Mouse (Mus musculus) kidney, embryonic 16.5 days (tissue): ENCODE measurements around the gene Bloc1s5. TPM values are rescaled to one million over a fixed set of nuclear protein-coding genes. Genes with fewer than 3 reads are reported as not detected.

ENCODE experiments used
- ATAC-seq: fragments of 200-750 bp; cut with Nextera tagmentation; 2 replicates; pipeline ENCODE4 v1.8.0; 2017; ENCODE audit warnings: moderate TSS enrichment; ENCODE audit not compliant: low FRiP score, low TSS enrichment
- H3K27ac ChIP-seq: fragments of 300-500 bp; sonication (generic); 2 replicates; pipeline ENCODE4 v1.5.1; 2014; ENCODE audit warnings: low read length
- H3K27me3 ChIP-seq: fragments of 300-500 bp; sonication (generic); 2 replicates; pipeline ENCODE4 v1.6.1; 2014; ENCODE audit warnings: low read length, control low read depth, mixed read lengths; ENCODE audit not compliant: insufficient read depth
- H3K36me3 ChIP-seq: fragments of 300-500 bp; sonication (generic); 2 replicates; pipeline ENCODE4 v1.6.1; 2014; ENCODE audit warnings: low read length, control low read depth, mixed read lengths; ENCODE audit not compliant: insufficient read depth
- H3K4me1 ChIP-seq: fragments of 300-500 bp; sonication (generic); 2 replicates; pipeline ENCODE4 v1.6.1; 2014; ENCODE audit warnings: low read length, control low read depth, mixed read lengths; ENCODE audit not compliant: insufficient read depth
- H3K4me2 ChIP-seq: fragments of 300-500 bp; sonication (generic); replicated peaks from 2 replicates; pipeline ENCODE4 v1.6.1; 2014; ENCODE audit warnings: low read depth, low read length
- H3K4me3 ChIP-seq: fragments of 300-500 bp; sonication (generic); 2 replicates; pipeline ENCODE4 v1.5.1; 2014; ENCODE audit warnings: mild to moderate bottlenecking, low read length
- H3K9ac ChIP-seq: fragments of 300-500 bp; sonication (generic); replicated peaks from 2 replicates; pipeline ENCODE4 v1.6.1; 2014; ENCODE audit warnings: low read length
- H3K9me3 ChIP-seq: fragments of 300-500 bp; sonication (generic); 2 replicates; pipeline ENCODE4 v1.6.1; 2016; ENCODE audit warnings: low read length, control low read depth
- WGBS: fragments of 180-500 bp; shearing (Covaris S2); extraction: QIAGEN DNeasy Blood & Tissue Kit; methylation state at CpG from one replicate; pipeline ENCODE4 v1.1.7; 2014; 5-methylcytosine and 5-hydroxymethylcytosine counted together
- polyA plus RNA-seq: library from polyadenylated mRNA; unstranded; fragments of >200 nt; fragmentation: Nextera tagmentation; extraction: Ambion mirVana; gene quantifications from 2 replicates; pipeline ENCODE4 v1.2.1, GENCODE M21; 2015

Gene Bloc1s5
- polyA plus RNA-seq, 1 experiment from 2014 or later: 24.0 TPM

DNA sequence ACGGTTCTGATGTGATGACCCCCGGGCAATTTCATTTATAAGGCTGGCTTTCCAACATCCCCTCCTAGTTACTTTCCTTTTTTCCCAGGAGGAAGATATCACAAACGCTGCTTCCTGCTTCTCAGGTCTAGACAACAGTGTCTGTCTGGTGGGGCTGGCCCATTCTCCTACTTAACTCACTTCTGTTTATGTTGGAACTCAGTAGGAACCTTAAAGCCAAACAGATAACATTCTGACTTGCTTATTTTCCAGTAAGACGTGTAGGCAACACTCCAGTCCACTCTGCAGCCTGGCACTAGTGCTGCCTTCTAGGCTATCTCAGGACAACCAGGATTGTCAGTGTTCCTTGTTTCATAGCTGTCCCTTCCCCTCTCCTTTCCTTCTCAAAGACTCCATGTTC is 14.2 kb upstream of the Bloc1s5 start:
- Histone ChIP-seq H3K27ac (no peak overlapping the region), H3K4me3 (no peak overlapping the region), H3K4me1 (no peaks in the 10 kb centered on the region), H3K27me3 (no peaks in the 10 kb centered on the region), H3K4me2 (no peak overlapping the region), H3K36me3 (peaks cover 64% of the 10 kb centered on the region), H3K9ac (no peak overlapping the region), H3K9me3 (no peaks in the 10 kb centered on the region)
- ATAC-seq: no peak
- WGBS: 79% methylated on average over 4 of the region's 4 CpGs

DNA sequence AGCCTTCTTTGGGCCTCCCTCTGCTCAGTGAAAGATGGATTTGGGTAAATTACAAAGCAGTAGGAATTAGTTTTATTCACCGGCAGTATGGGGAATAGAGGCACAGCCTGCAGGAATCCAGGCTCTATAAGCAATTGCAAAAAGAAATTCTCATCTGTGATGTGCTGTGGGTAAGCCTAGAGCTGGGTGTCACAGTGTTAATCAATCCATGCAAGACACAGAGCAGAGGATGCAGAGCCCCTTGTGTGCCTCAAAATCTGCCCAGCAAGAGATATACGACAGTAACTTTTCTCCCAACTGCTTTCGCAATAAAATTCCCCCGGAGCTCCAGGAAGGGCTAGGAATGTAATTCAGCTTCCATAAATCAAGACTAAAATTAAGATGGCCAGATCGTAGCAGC is 6.5 kb upstream of the Bloc1s5 start:
- Histone ChIP-seq H3K9ac (no peak overlapping the region), H3K4me3 (no peak overlapping the region), H3K27me3 (no peaks in the 10 kb centered on the region), H3K36me3 (peaks cover 22% of the 10 kb centered on the region), H3K4me1 (no peaks in the 10 kb centered on the region), H3K9me3 (no peaks in the 10 kb centered on the region), H3K27ac (no peak overlapping the region), H3K4me2 (no peak overlapping the region)
- no peak for ATAC-seq
- WGBS: 33% methylated on average over 5 of the region's 5 CpGs

DNA sequence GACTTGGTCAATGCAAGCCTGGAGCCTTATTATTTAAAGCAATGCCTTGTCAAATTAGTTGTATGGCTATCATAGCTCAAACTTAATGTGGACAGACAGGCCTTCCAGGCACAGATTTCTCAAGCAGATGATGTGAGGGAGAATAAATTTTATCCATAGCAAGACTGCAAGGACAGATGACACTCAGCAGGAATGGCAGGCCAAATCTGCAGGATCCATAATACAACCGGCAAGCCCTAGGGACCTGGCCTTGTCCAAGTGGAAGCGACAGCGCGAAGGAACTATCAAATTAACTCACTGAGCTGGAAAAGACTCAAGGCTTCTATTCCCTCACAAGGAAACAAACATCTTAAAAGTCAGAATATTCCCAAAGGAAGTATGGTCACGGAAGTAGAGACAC is 6.1 kb upstream of the Bloc1s5 start:
- no peak overlapping the region for H3K9ac ChIP-seq
- no peaks in the 10 kb centered on the region for H3K27me3 ChIP-seq
- no peak overlapping the region for H3K27ac ChIP-seq
- no peak overlapping the region for H3K4me2 ChIP-seq
- H3K4me1 ChIP-seq: no peaks in the 10 kb centered on the region
- H3K36me3 ChIP-seq: peaks cover 22% of the 10 kb centered on the region
- WGBS: 79% methylated on average over 5 of the region's 5 CpGs
- H3K4me3 ChIP-seq: no peak overlapping the region
- no peak for ATAC-seq
- no peaks in the 10 kb centered on the region for H3K9me3 ChIP-seq

DNA sequence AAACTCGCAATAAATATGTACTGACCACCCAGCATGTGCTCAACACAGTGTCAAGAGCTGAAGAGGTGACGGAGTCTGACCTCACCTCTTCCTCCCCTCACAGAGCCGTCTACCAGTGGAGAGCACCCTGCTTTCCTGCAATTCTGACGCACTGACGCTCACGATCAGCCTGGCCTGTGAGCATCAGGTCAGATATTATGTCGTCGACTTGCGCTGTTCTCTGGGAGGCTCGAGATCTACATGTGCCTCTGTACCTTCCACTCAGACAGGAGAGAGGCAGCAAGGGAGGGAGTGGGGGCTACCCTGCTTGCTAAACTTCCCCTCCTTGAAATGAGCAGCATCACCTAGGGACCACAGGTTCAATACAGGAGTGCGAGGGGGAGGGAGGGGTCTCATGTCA is 3.8 kb upstream of the Bloc1s5 start:
- WGBS: 68% methylated on average over 11 of the region's 11 CpGs
- Histone ChIP-seq H3K4me3 (no peak overlapping the region), H3K9ac (no peak overlapping the region), H3K4me2 (no peak overlapping the region), H3K9me3 (no peaks in the 10 kb centered on the region), H3K27me3 (no peaks in the 10 kb centered on the region), H3K27ac (no peak overlapping the region), H3K36me3 (peaks cover 4% of the 10 kb centered on the region), H3K4me1 (peaks cover 9% of the 10 kb centered on the region)
- no peak for ATAC-seq

DNA sequence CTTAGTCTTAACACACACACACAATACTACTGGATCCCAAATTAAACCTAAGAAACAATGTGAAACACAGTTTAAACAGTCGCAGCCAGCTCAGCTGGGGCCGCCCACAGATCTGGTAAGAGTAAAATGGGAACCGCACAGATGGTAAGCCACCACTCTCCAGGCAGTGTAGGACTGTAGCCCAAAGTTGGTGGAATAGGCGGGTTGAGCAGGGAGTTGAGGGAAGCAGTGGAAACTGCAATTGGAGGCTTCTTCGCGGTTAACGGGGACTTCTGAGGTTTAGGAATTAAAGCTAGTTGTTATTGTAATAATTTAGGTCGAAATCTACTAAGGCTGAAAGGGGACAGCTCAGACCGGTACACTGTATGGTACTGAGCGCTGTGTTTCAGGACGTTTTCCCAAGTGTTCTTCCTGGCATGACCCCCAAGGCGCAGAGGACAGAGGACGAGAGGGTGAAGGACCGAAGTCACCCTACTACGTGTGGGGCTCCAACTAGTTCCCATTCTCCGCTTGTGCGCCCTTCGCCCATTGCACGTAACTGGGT is 581 bp downstream of the Bloc1s5 start:
- Histone ChIP-seq H3K4me3 (peak overlapping the region; percentile 86), H3K4me2 (peak overlapping the region; percentile 76), H3K9me3 (no peaks in the 10 kb centered on the region), H3K36me3 (peaks cover under 1% of the 10 kb centered on the region; the same call in 1 of the 2 replicates), H3K27me3 (no peaks in the 10 kb centered on the region), H3K9ac (peak overlapping the region; percentile 82), H3K4me1 (peaks cover 9% of the 10 kb centered on the region), H3K27ac (peak overlapping the region; percentile 73)
- under 1% methylated on average over 19 of the region's 19 CpGs for WGBS
- ATAC-seq: peak; percentile 82

DNA sequence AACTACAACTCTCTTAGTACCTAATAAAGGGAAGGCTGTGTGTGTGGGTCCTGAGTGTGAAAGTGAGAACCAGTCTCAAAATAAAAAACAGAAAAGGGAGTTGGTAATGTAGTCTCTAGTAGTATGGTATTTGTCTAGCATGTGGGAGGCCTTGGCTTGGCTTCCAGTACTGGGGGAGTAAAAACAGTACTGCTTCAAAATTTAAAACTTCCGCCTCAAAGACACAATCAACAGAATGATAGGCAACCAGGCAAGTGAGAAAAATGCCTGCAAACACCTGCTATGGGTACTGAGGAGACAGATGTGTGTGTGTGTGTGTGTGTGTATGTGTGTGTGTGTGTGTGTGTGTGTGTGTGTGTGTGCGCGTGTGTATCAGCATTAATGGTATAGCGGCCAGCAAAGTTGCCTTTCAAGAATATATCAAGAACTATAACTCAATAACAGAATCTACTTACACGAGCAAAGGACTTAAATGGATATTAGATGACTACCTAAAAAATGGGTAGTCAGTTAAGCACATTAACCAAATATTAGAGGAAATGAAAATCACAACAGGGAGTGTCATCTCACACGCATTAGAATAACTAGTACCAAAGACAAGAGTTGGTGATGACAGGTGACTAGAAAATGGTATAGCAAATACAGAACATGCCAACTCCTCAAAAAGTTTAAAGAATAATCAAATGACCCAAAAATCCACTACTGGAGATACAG is 1.5 kb downstream of the Bloc1s5 start:
- no peak for ATAC-seq
- Histone ChIP-seq H3K9ac (no peak overlapping the region; the same call in 1 of the 2 replicates), H3K27me3 (no peaks in the 10 kb centered on the region), H3K4me2 (peak overlapping the region; percentile 76), H3K36me3 (peaks cover 7% of the 10 kb centered on the region; the same call in 1 of the 2 replicates), H3K27ac (no peak overlapping the region), H3K4me3 (peak overlapping the region; percentile 86; the same call in 1 of the 2 replicates), H3K9me3 (no peaks in the 10 kb centered on the region), H3K4me1 (peaks cover 9% of the 10 kb centered on the region)
- 88% methylated on average over 6 of the region's 6 CpGs for WGBS

DNA sequence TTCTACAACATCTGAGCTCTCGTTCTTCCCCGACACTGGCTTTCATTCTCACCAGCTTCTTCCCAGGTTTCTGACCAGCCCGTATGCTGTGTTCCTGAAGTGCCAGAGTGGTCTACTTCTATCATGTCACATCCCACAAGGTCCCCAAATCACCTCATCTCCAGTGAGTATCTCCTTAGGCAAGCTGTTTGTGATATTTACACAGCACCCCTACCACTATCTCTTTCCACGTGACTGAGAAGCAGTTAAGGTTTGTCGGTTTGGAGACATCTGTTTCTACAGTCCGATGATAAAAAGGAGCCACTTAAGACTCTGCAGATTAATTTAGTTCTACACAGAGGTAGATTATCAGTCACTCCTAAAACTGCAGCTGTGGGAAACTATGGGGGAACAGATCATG is 2.4 kb downstream of the Bloc1s5 start:
- Histone ChIP-seq H3K36me3 (peaks cover 7% of the 10 kb centered on the region; the same call in 1 of the 2 replicates), H3K4me3 (no peak overlapping the region), H3K4me2 (no peak overlapping the region), H3K4me1 (peaks cover 9% of the 10 kb centered on the region), H3K27me3 (no peaks in the 10 kb centered on the region), H3K27ac (no peak overlapping the region), H3K9ac (no peak overlapping the region), H3K9me3 (no peaks in the 10 kb centered on the region)
- WGBS: 87% methylated on average over 6 of the region's 6 CpGs
- no peak for ATAC-seq

DNA sequence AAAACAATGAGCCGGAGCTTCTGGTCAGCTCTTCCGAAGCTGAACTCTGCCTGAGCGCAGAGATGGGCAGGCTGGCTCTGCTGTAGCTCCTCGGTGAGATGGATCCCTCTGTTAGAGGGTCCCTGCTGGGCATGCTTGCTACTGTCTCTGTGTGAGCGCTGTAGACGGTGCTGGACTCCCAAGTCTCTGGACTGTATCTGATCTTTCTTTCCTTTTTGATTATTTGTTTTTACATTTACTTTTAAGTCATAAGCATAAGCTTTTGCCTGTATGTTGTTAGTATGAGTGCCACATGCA is 8.7 kb downstream of the Bloc1s5 start:
- WGBS: 44% methylated on average over 6 of the region's 6 CpGs

DNA sequence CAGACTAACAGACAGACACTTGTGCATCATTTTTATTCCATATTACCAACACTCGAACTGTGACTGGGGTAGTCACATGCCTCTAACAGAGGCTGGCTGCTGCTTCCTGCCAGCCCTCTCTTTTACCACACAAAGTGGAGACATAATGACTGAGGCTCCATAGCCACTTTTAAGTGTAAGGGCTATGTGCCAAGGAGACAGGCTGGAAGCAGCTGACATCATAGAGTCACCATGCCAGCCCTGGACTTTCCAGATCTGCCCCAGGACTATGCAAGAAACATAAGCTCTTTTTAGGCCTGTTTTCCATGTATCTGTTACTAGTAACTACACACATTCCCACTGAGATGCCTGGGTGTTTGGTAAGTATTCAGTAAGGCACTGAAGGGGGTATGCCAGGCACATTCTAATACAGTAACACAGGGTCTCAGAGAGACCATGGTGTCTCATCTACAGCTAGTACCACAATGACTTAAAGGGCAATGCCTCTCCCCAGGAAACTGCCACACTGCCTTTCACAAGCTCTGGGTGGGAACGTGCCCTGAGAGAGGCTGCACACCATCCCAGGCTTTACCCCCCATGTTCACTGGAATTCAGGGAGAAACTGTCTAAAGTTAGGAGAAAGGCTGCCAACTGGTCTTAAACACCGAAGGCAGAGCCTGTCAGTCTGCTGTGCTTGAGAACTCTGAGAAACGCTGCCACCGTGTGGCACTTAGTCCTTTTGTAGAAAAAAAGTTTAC is 9.2 kb downstream of the Bloc1s5 start:
- no peak overlapping the region for H3K9ac ChIP-seq
- H3K9me3 ChIP-seq: no peaks in the 10 kb centered on the region
- peaks cover 7% of the 10 kb centered on the region; the same call in 1 of the 2 replicates for H3K36me3 ChIP-seq
- WGBS: 23% methylated on average over 5 of the region's 5 CpGs
- no peaks in the 10 kb centered on the region for H3K4me1 ChIP-seq
- no peak overlapping the region for H3K4me2 ChIP-seq
- no peak for ATAC-seq
- no peaks in the 10 kb centered on the region for H3K27me3 ChIP-seq
- H3K27ac ChIP-seq: no peak overlapping the region
- no peak overlapping the region for H3K4me3 ChIP-seq

More for the DNA sequence above, 8.7 kb downstream of the Bloc1s5 start:
- ATAC-seq: no peak
- Histone ChIP-seq H3K4me1 (no peaks in the 10 kb centered on the region), H3K9me3 (no peaks in the 10 kb centered on the region), H3K27ac (no peak overlapping the region), H3K4me2 (no peak overlapping the region), H3K36me3 (peaks cover 7% of the 10 kb centered on the region; the same call in 1 of the 2 replicates), H3K9ac (no peak overlapping the region), H3K27me3 (no peaks in the 10 kb centered on the region), H3K4me3 (no peak overlapping the region)
